Mouse (Mus musculus) G1E (cell line): Measurements from ENCODE around the gene Itgb5. TPM values are rescaled to one million over a fixed set of nuclear protein-coding genes. Genes with fewer than 3 reads are reported as not detected.
A peak's percentile ranks its signal among the peaks of the same experiment; 100 is the strongest.

Experiments
- ATAC-seq: 2 replicates; pipeline ENCODE4 v1.8.0; 2016; ENCODE audit warnings: mild to moderate bottlenecking; ENCODE audit not compliant: insufficient number of reproducible peaks, poor library complexity, low FRiP score, severe bottlenecking; ENCODE audit errors: extremely low read depth
- DNase-seq: peaks from one replicate; pipeline ENCODE4 v3.0.0; 2012; ENCODE audit warnings: low spot score
- H3K27me3 ChIP-seq: 2 replicates; pipeline ENCODE4 v1.6.1; 2012; ENCODE audit warnings: mild to moderate bottlenecking, low read length, inconsistent platforms; ENCODE audit not compliant: insufficient read depth
- H3K36me3 ChIP-seq: replicated peaks from 2 replicates; pipeline ENCODE3; 2012; ENCODE audit warnings: mild to moderate bottlenecking, inconsistent platforms
- H3K4me1 ChIP-seq: 2 replicates; pipeline ENCODE4 v1.6.1; 2012; ENCODE audit warnings: low read depth, low read length, inconsistent platforms, mixed read lengths; ENCODE audit not compliant: insufficient read depth
- H3K4me3 ChIP-seq: 2 replicates; pipeline ENCODE4 v1.5.1; 2012; ENCODE audit warnings: low read depth, mild to moderate bottlenecking, inconsistent platforms, low read length, moderate library complexity, mixed read lengths
- H3K9me3 ChIP-seq: replicated peaks from 2 replicates; pipeline ENCODE4 v1.6.1; 2012; ENCODE audit warnings: inconsistent platforms
- CTCF ChIP-seq: IDR thresholded peaks from 2 replicates; pipeline ENCODE4 v1.5.1; 2012; ENCODE audit warnings: low read depth, low read length, inconsistent platforms, mixed read lengths
- GATA1 ChIP-seq: IDR thresholded peaks from 2 replicates; pipeline ENCODE4 v1.6.1; 2012; ENCODE audit warnings: borderline replicate concordance, low read length, inconsistent platforms, mixed read lengths
- GATA2 ChIP-seq: IDR thresholded peaks from 2 replicates; pipeline ENCODE4 v1.6.1; 2012; ENCODE audit warnings: low read depth, low read length, inconsistent platforms, borderline replicate concordance
- POLR2AphosphoS5 ChIP-seq: IDR thresholded peaks from 2 replicates; pipeline ENCODE4 v1.6.1; 2012; ENCODE audit warnings: low read depth, low read length, inconsistent platforms; ENCODE audit not compliant: insufficient replicate concordance
- TAL1 ChIP-seq: conservative IDR thresholded peaks from 2 replicates; pipeline ENCODE4 v1.6.1; 2012; ENCODE audit warnings: low read depth, low read length, inconsistent platforms, mixed read lengths
- polyA plus RNA-seq: library from polyadenylated mRNA; stranded (reverse); fragments of >175 nt; gene quantifications from 2 replicates; pipeline ENCODE4 v1.2.3, GENCODE M21; 2012
- total RNA-seq, 2 experiments: library from RNA; stranded (forward) in 1 of 2; stranded (reverse) in 1 of 2; fragments of 200-1000 nt in 1 of 2; fragments of >200 nt in 1 of 2; fragmentation: Nextera tagmentation in 1 of 2; gene quantifications; 2 replicates each; pipeline ENCODE4 v1.2.3; 2014 to 2017

Itgb5 gene
- total and polyA plus RNA-seq, 3 experiments = 0.14 to 5.6 (median 1.2) TPM

GRCm38 (mm10) chr16:33880765-33881164, 51.3 kb downstream of the Itgb5 start:
- peaks cover 40% of the 10 kb centered on the region for H3K27me3 ChIP-seq
- no peak overlapping the region for H3K4me3 ChIP-seq
- ATAC-seq = peak; percentile 71
- no peak for DNase-seq
- peaks cover 19% of the 10 kb centered on the region for H3K4me1 ChIP-seq
- no peaks in the 10 kb centered on the region for H3K36me3 ChIP-seq
- no peaks in the 10 kb centered on the region for H3K9me3 ChIP-seq
- TF ChIP-seq POLR2AphosphoS5 (no peak), CTCF (no peak), GATA2 (no peak), GATA1 (no peak), TAL1 (no peak; the same call in 1 of the 2 replicates)

GRCm38 (mm10) chr16:33882540-33882939, 53.1 kb downstream of the Itgb5 start:
- Histone ChIP-seq H3K27me3 (peaks cover 33% of the 10 kb centered on the region), H3K36me3 (no peaks in the 10 kb centered on the region), H3K4me1 (peaks cover 19% of the 10 kb centered on the region), H3K9me3 (no peaks in the 10 kb centered on the region), H3K4me3 (no peak overlapping the region)
- DNase-seq (no peak), ATAC-seq (no peak)
- TF ChIP-seq GATA1 (no peak), TAL1 (no peak), CTCF (no peak), GATA2 (no peak), POLR2AphosphoS5 (no peak)

GRCm38 (mm10) chr16:33883046-33883975, 53.8 kb downstream of the Itgb5 start:
- no peak overlapping the region for H3K4me3 ChIP-seq
- TF ChIP-seq CTCF (no peak), POLR2AphosphoS5 (no peak), TAL1 (no peak)
- no peak for DNase-seq
- ATAC-seq = no peak
- no peaks in the 10 kb centered on the region for H3K9me3 ChIP-seq
- peaks cover 21% of the 10 kb centered on the region for H3K4me1 ChIP-seq
- no peaks in the 10 kb centered on the region for H3K36me3 ChIP-seq
- peaks cover 35% of the 10 kb centered on the region for H3K27me3 ChIP-seq

- Histone ChIP-seq H3K4me3 (no peak overlapping the region), H3K27me3 (peaks cover 29% of the 10 kb centered on the region), H3K4me1 (peaks cover 18% of the 10 kb centered on the region), H3K36me3 (no peaks in the 10 kb centered on the region), H3K9me3 (no peaks in the 10 kb centered on the region)
- no peak for TF ChIP-seq GATA1
- TF ChIP-seq CTCF = no peak
- no peak for TF ChIP-seq GATA2
- TF ChIP-seq TAL1 = no peak
- TF ChIP-seq POLR2AphosphoS5 = no peak
- DNase-seq (no peak), ATAC-seq (no peak)
Measured at GRCm38 (mm10) chr16:33884201-33884600, 54.7 kb downstream of the Itgb5 start.

GRCm38 (mm10) chr16:33885021-33885471, 55.6 kb downstream of the Itgb5 start:
- Histone ChIP-seq H3K4me1 (peaks cover 18% of the 10 kb centered on the region), H3K9me3 (no peaks in the 10 kb centered on the region), H3K27me3 (peaks cover 30% of the 10 kb centered on the region), H3K4me3 (no peak overlapping the region), H3K36me3 (no peaks in the 10 kb centered on the region)
- TF ChIP-seq TAL1 = no peak
- ATAC-seq = no peak
- DNase-seq = no peak

- H3K4me3 ChIP-seq = no peak overlapping the region
- no peaks in the 10 kb centered on the region for H3K9me3 ChIP-seq
- ATAC-seq (no peak), DNase-seq (no peak)
- H3K4me1 ChIP-seq = peaks cover 14% of the 10 kb centered on the region
- TF ChIP-seq POLR2AphosphoS5 (no peak), CTCF (no peak), GATA1 (no peak), GATA2 (no peak), TAL1 (no peak)
- H3K27me3 ChIP-seq = peaks cover 32% of the 10 kb centered on the region
- no peaks in the 10 kb centered on the region for H3K36me3 ChIP-seq
Measured at GRCm38 (mm10) chr16:33885671-33886328, 56.3 kb downstream of the Itgb5 start.
